Mouse (Mus musculus) heart, embryonic 13.5 days (tissue): ENCODE data around the gene Acsbg2. TPM values are rescaled to one million over a fixed set of nuclear protein-coding genes. Genes with fewer than 3 reads are reported as not detected.

ENCODE experiments used
- ATAC-seq: fragments of 200-750 bp; cut with Nextera tagmentation; 2 replicates; pipeline ENCODE4 v1.8.0; 2017; ENCODE audit warnings: moderate TSS enrichment; ENCODE audit not compliant: insufficient number of reproducible peaks, low FRiP score, low TSS enrichment; ENCODE audit errors: extremely low read depth
- H3K27ac ChIP-seq: fragments of 300-500 bp; sonication (generic); replicated peaks from 2 replicates; pipeline ENCODE4 v1.5.1; 2015; ENCODE audit warnings: moderate library complexity, mild to moderate bottlenecking, inconsistent platforms
- H3K27me3 ChIP-seq: fragments of 300-500 bp; sonication (generic); replicated peaks from 2 replicates; pipeline ENCODE4 v1.6.1; 2015; ENCODE audit warnings: mild to moderate bottlenecking, inconsistent platforms
- H3K36me3 ChIP-seq: fragments of 300-500 bp; sonication (generic); 2 replicates; pipeline ENCODE4 v1.6.1; 2015; ENCODE audit warnings: mild to moderate bottlenecking, inconsistent platforms
- H3K4me1 ChIP-seq: fragments of 300-500 bp; sonication (generic); 2 replicates; pipeline ENCODE4 v1.6.1; 2015; ENCODE audit warnings: inconsistent platforms
- H3K4me2 ChIP-seq: fragments of 300-500 bp; sonication (generic); 2 replicates; pipeline ENCODE4 v1.6.1; 2015; ENCODE audit warnings: inconsistent platforms, mild to moderate bottlenecking, moderate library complexity
- H3K4me3 ChIP-seq: fragments of 300-500 bp; sonication (generic); 2 replicates; pipeline ENCODE4 v1.5.1; 2015; ENCODE audit warnings: moderate library complexity, mild to moderate bottlenecking, inconsistent platforms
- H3K9ac ChIP-seq: fragments of 300-500 bp; sonication (generic); 2 replicates; pipeline ENCODE4 v1.6.1; 2015; ENCODE audit warnings: inconsistent platforms, mild to moderate bottlenecking, moderate library complexity
- H3K9me3 ChIP-seq: fragments of 300-500 bp; sonication (generic); 2 replicates; pipeline ENCODE4 v1.6.1; 2016; ENCODE audit warnings: inconsistent platforms
- WGBS: fragments of 180-500 bp; shearing (Covaris S2); methylation state at CpG from one replicate; pipeline ENCODE4 v1.1.7; 2015; ENCODE audit warnings: mixed read lengths; 5-methylcytosine and 5-hydroxymethylcytosine counted together
- polyA plus RNA-seq: library from polyadenylated mRNA; unstranded; fragments of >200 nt; fragmentation: Nextera tagmentation; extraction: Ambion mirVana; gene quantifications from 2 replicates; pipeline ENCODE4 v1.2.1, GENCODE M21; 2015

Gene Acsbg2
- polyA plus RNA-seq, 1 experiment from 2014 or later: not detected

DNA sequence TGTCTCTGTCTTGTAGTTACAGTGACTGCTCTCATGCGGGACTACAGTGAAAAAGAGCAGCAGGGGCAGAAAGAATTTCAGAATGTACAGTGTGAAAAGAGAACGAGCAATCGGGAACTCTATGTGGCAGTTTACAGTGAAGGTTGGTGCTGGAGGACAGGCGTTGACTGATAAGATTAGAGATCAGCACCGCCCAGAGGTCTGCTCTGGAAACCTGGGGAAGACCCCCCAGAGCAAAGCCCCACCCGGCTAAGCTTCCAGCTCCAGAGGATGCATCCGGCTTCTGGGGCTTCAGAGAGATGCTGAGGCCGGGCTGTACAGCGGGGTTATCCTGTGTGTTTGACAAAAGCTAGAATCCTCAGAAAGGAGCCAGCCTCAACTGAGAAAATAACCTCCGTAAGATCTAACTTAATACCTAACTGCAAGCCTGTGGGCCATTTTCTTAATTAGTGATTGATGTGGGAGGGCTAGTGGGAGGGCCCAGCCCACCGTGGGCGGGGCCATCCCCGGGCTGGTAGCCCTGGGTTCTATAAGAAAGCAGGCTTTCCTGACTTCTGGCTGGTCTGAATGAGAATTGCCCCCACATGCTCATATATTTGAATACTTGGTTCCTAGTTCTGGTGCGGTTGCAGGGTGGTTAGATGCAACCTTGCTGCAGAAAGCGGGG is 3.8 kb downstream of the Acsbg2 start:
- no peak for ATAC-seq
- WGBS: 47% methylated on average over 15 of the region's 15 CpGs
- Histone ChIP-seq H3K4me1 (no peaks in the 10 kb centered on the region), H3K36me3 (no peaks in the 10 kb centered on the region), H3K27ac (no peak overlapping the region), H3K4me2 (no peak overlapping the region), H3K27me3 (no peaks in the 10 kb centered on the region), H3K9ac (no peak overlapping the region), H3K9me3 (peaks cover 11% of the 10 kb centered on the region), H3K4me3 (no peak overlapping the region)

DNA sequence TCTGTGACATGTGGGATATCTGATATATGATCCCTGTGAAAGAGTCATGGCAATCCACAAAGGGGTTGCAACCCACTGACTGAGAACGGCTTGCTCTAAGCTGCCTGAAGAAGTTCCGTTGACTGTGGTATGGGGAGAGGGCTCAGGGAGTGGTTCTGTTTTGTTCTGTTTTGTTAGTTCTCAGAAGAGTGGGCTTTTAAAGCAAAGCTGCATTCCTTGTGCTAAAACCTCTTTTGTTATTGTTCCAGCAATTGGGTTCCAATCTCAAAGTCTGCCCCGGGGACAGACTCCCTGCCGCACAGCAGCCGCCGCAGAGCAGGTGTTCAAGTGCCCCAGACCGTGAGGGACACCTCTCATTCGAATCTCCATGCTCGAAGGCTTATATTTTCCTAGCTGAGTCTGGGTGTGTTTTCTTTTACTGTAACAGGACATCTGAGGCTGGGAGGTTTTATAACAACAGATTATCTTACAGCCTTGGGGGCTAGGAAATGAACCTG is 4.7 kb downstream of the Acsbg2 start:
- Histone ChIP-seq H3K9me3 (peaks cover 11% of the 10 kb centered on the region), H3K4me1 (no peaks in the 10 kb centered on the region), H3K4me2 (no peak overlapping the region), H3K36me3 (no peaks in the 10 kb centered on the region), H3K9ac (no peak overlapping the region), H3K27me3 (no peaks in the 10 kb centered on the region), H3K27ac (no peak overlapping the region), H3K4me3 (no peak overlapping the region)
- WGBS: 79% methylated on average over 9 of the region's 9 CpGs
- no peak for ATAC-seq

DNA sequence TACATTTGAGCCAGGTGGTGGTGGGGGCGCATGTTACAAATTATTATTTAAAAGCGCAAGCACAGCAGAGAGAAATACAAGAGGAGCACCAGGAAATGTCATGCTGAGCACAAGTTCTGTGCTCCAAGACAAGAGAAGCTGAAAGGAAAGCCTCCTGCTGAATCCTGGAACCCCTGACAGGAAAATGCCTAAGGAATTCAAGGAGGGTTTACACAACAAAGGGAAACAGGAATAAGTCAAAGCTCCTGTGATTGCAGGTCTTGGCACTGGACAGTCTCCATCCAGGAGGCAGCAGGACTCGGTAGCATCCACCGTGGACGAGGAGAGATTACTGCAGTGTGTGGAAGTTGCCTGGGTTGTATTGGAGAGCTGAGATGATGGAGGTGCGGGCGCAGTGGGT is 8.2 kb downstream of the Acsbg2 start:
- Histone ChIP-seq H3K9me3 (peaks cover 11% of the 10 kb centered on the region), H3K4me3 (no peak overlapping the region), H3K4me2 (no peak overlapping the region), H3K36me3 (no peaks in the 10 kb centered on the region), H3K9ac (no peak overlapping the region), H3K27me3 (no peaks in the 10 kb centered on the region), H3K4me1 (peaks cover 4% of the 10 kb centered on the region; the same call in 1 of the 2 replicates), H3K27ac (no peak overlapping the region)
- 72% methylated on average over 7 of the region's 7 CpGs for WGBS
- no peak for ATAC-seq

DNA sequence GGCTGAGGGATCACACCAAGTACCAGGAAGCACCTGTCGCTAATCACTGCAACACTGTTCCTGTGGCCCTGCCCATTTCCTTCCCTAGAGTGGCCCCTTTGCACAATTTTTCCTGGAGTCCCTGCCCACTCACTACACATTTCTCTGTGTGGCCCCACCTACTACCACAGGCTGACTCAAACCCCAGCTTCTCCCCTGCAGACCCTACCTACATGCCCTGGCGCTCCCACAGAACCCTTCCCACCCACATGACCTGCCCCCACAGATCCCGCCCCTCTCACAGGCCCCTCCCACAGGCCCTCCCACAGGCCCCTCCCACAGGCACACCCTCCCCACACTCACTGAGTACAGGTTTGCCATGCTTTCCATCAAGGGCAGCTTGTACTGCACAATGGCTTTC is 13.1 kb downstream of the Acsbg2 start:
- Histone ChIP-seq H3K4me3 (no peak overlapping the region), H3K9ac (no peak overlapping the region), H3K4me1 (peaks cover 19% of the 10 kb centered on the region), H3K27me3 (no peaks in the 10 kb centered on the region), H3K4me2 (no peak overlapping the region), H3K27ac (no peak overlapping the region), H3K9me3 (no peaks in the 10 kb centered on the region), H3K36me3 (no peaks in the 10 kb centered on the region)
- ATAC-seq: no peak
- 37% methylated on average over 3 of the region's 3 CpGs for WGBS

DNA sequence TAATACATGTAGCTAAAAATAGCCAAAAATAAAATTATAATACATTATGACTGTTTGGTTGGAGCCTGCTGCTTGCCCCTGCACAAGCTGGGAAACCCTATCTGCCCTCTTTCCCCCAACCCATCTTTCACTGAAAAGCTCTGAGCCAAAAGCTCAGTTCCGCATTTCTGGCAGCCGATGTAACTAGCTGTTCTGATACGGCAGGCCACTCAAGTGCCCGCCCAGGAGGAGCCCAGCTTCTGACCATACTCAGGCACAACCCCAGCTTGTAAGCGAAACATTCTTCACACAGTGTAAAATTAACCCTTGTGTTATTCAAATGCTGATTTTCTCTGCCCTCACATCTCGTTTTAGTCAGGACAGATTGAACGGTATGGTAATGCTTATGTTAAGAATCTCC is 15.3 kb downstream of the Acsbg2 start:
- WGBS: 27% methylated on average over 7 of the region's 7 CpGs
- ATAC-seq: no peak
- Histone ChIP-seq H3K27ac (peak overlapping the region; percentile 86), H3K4me2 (peak overlapping the region; percentile 35), H3K27me3 (no peaks in the 10 kb centered on the region), H3K9ac (peak overlapping the region; percentile 59), H3K4me3 (no peak overlapping the region), H3K9me3 (no peaks in the 10 kb centered on the region), H3K4me1 (peaks cover 19% of the 10 kb centered on the region), H3K36me3 (no peaks in the 10 kb centered on the region)

DNA sequence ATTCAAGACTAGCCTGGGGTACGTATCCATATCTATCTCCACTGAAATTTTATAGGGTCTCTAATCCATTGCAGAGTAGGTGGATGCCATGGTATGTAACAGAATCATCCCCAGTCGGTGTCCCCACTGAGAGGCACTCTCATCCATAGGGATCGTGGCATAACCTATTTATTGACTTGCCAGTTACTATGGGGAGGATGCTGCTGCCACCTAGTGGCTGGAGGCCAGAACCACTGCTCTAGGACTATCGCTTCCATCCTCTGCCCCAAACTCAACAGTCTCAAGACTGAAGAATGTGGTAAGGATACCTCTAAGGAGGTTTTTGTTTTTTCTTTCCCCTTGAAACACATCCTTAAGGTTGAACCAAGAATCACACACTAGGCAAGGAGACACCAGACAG is 16.0 kb downstream of the Acsbg2 start:
- H3K4me1 ChIP-seq: peaks cover 19% of the 10 kb centered on the region
- H3K9ac ChIP-seq: peak overlapping the region; percentile 28; the same call in 1 of the 2 replicates
- H3K36me3 ChIP-seq: no peaks in the 10 kb centered on the region
- H3K4me2 ChIP-seq: no peak overlapping the region
- no peaks in the 10 kb centered on the region for H3K27me3 ChIP-seq
- no peak overlapping the region for H3K4me3 ChIP-seq
- peak overlapping the region; percentile 86 for H3K27ac ChIP-seq
- no peaks in the 10 kb centered on the region for H3K9me3 ChIP-seq
- 51% methylated on average over 4 of the region's 4 CpGs for WGBS
- no peak for ATAC-seq

DNA sequence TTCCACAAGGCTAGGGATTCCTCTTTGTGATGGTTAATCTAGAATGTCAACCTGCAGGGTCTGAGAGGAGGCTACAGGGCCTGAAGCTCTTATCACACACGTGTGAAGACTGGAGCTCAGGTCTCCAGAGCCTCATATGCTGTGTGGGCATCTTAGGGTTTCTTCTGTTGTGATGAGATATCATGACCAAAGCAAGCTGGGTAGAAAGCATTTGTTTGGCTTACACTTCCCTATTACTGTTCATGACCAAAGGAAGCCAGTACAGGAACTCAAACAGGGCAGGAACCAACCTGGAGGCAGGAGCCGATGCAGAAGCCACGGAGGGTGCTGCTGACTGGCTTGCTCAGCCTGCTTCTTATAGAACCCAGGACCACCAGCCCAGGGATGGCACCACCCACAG is 18.8 kb downstream of the Acsbg2 start:
- Histone ChIP-seq H3K27ac (no peak overlapping the region), H3K9ac (no peak overlapping the region), H3K9me3 (no peaks in the 10 kb centered on the region), H3K36me3 (no peaks in the 10 kb centered on the region), H3K4me1 (peaks cover 15% of the 10 kb centered on the region), H3K27me3 (no peaks in the 10 kb centered on the region), H3K4me3 (no peak overlapping the region), H3K4me2 (no peak overlapping the region)
- WGBS: 77% methylated on average over 3 of the region's 3 CpGs
- ATAC-seq: no peak

DNA sequence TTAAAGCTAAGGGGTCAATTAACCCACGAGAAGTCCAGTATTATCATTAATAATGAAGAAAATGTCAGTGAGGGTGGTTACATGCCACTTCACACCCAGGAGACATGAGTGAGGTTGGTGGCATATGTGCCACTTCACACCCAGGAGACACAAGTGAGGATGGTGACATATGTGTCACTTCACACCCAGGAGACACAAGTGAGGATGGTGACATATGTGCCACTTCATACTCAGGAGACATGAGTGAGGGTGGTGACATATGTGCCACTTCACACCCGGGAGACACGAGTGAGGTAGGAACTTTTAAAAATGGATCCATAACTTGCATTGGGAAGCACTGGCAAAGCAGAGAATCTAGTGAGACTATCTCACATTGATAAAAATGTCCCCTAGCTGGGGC is 23.1 kb downstream of the Acsbg2 start:
- Histone ChIP-seq H3K9ac (no peak overlapping the region), H3K27ac (no peak overlapping the region), H3K4me3 (no peak overlapping the region), H3K4me1 (no peaks in the 10 kb centered on the region), H3K4me2 (no peak overlapping the region), H3K9me3 (no peaks in the 10 kb centered on the region), H3K27me3 (peaks cover 12% of the 10 kb centered on the region; the same call in 1 of the 2 replicates), H3K36me3 (no peaks in the 10 kb centered on the region)
- no peak for ATAC-seq
- WGBS: 55% methylated on average over 3 of the region's 3 CpGs

DNA sequence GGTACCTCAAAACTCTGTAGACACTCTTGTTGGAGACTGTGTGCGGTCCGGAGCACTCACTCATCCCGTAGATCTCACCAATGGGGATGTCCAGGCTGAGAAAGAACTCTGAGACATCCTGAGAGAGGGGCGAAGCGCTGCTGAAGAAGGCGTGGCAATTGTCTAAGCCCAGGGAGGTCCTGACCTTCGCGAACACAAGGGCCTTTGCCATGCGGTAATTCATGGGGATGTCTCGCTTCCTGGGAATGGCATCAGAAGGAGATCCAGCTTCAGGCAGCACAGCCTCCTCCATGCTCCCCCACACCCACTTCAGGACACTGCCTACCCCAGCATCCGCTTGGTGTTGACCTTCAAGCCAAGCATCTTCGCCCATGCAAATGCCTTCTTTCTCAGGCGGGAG is 24.5 kb downstream of the Acsbg2 start:
- Histone ChIP-seq H3K36me3 (no peaks in the 10 kb centered on the region), H3K27me3 (peaks cover 12% of the 10 kb centered on the region; the same call in 1 of the 2 replicates), H3K4me1 (no peaks in the 10 kb centered on the region), H3K9ac (no peak overlapping the region), H3K4me2 (no peak overlapping the region), H3K27ac (no peak overlapping the region), H3K9me3 (no peaks in the 10 kb centered on the region), H3K4me3 (no peak overlapping the region)
- WGBS: 80% methylated on average over 13 of the region's 13 CpGs
- no peak for ATAC-seq

DNA sequence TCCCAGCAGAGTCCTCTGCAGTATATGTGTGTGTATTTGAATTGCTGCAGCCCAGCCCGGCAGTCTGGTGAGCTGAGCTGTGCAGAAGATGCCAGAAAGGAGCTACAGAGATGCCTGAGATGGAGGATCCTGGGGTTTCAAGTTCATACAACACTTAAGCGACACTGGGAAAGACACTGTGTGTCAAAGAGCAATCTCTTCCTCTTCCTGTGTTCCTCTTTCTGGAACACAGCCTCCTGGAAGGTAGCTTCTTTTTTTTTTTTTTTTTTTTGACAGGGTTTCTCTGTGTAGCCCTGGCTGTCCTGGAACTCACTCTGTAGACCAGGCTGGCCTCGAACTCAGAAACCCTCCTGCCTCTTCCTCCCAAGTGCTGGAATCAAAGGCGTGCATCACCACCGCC is 25.5 kb downstream of the Acsbg2 start:
- Histone ChIP-seq H3K27me3 (peaks cover 12% of the 10 kb centered on the region; the same call in 1 of the 2 replicates), H3K9me3 (no peaks in the 10 kb centered on the region), H3K27ac (no peak overlapping the region), H3K9ac (no peak overlapping the region), H3K36me3 (no peaks in the 10 kb centered on the region), H3K4me1 (no peaks in the 10 kb centered on the region), H3K4me2 (no peak overlapping the region), H3K4me3 (no peak overlapping the region)
- WGBS: 75% methylated on average over 5 of the region's 5 CpGs
- ATAC-seq: no peak

DNA sequence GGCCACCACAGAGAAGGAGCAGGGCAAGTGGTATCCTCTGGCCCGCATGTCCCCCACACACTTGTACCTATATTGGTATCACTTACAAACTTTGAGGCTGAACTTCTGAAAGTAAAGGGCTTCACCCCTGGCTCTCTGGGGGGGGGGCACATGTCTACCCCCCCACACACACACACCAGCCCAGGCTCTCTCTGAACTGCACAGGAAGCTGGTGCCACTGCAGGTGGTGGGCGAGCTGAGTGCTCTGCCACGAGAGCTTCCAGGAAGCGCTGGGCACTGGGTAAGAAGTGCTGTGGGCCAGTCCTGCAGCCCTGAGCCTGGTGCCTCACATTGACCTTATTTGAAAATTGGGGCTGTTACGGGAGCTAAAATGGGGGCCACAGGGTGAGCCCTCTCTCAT is 30.6 kb downstream of the Acsbg2 start:
- Histone ChIP-seq H3K9me3 (no peaks in the 10 kb centered on the region), H3K9ac (no peak overlapping the region), H3K4me2 (no peak overlapping the region), H3K27me3 (peaks cover 8% of the 10 kb centered on the region; the same call in 1 of the 2 replicates), H3K36me3 (no peaks in the 10 kb centered on the region), H3K4me3 (no peak overlapping the region), H3K4me1 (no peaks in the 10 kb centered on the region), H3K27ac (no peak overlapping the region)
- no peak for ATAC-seq
- 67% methylated on average over 5 of the region's 5 CpGs for WGBS

DNA sequence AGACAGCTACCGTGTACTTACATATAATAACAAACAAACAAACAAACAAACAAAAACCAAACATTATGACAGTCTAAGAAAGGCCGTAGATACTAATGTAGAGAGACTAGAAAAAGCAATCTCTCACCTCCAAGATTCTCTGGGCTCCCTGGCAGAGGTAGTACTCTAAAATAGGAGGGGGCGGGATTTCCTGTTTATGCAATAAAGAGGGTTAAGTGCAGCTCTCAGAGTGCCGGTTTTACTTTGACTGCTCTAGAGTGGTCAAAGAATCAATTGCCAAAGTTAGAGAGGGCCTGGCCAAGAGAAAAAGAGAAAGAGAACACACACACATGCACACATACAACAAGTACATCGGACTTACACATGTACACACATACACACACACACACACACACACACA is 32.1 kb downstream of the Acsbg2 start:
- H3K9ac ChIP-seq: no peak overlapping the region
- no peak overlapping the region for H3K27ac ChIP-seq
- ATAC-seq: no peak
- H3K9me3 ChIP-seq: no peaks in the 10 kb centered on the region
- no peak overlapping the region for H3K4me2 ChIP-seq
- H3K4me1 ChIP-seq: no peaks in the 10 kb centered on the region
- no peak overlapping the region for H3K4me3 ChIP-seq
- H3K36me3 ChIP-seq: no peaks in the 10 kb centered on the region
- peaks cover 21% of the 10 kb centered on the region for H3K27me3 ChIP-seq
- 77% methylated on average over 5 of the region's 5 CpGs for WGBS
